Mouse (Mus musculus) CH12.LX (cell line): ENCODE results near the gene Dhx37.

Experiments used
- BHLHE40 ChIP-seq: IDR thresholded peaks from 2 replicates; pipeline ENCODE4 v1.6.1; 2011; ENCODE audit warnings: mild to moderate bottlenecking, low read depth, low read length, improper control_type of control experiment
- CTCF ChIP-seq, 2 experiments: IDR thresholded peaks in 1 of 2; conservative IDR thresholded peaks in 1 of 2; 2 replicates each; pipeline ENCODE4 v1.5.1; 2011 to 2012; ENCODE audit warnings: low read depth in 2 of 2, low read length in 2 of 2, improper control_type of control experiment in 1 of 2, inconsistent platforms in 1 of 2, mild to moderate bottlenecking in 1 of 2, moderate library complexity in 1 of 2
- EP300 ChIP-seq: IDR thresholded peaks from 2 replicates; pipeline ENCODE4 v1.6.1; 2011; ENCODE audit warnings: low read length, improper control_type of control experiment
- MAX ChIP-seq: IDR thresholded peaks from 2 replicates; pipeline ENCODE4 v1.6.1; 2011; ENCODE audit warnings: low read length, improper control_type of control experiment
- MAZ ChIP-seq: IDR thresholded peaks from 2 replicates; pipeline ENCODE4 v1.6.1; 2012; ENCODE audit warnings: low read depth, mild to moderate bottlenecking, inconsistent platforms, low read length, improper control_type of control experiment, moderate library complexity
- MYC ChIP-seq: IDR thresholded peaks from 2 replicates; pipeline ENCODE4 v1.6.1; 2011; ENCODE audit warnings: low read depth, mild to moderate bottlenecking, improper control_type of control experiment, low read length
- NRF1 ChIP-seq: IDR thresholded peaks from 2 replicates; pipeline ENCODE4 v1.6.1; 2014; ENCODE audit warnings: low read depth, mild to moderate bottlenecking, inconsistent platforms, low read length, improper control_type of control experiment, moderate library complexity
- POLR2A ChIP-seq: IDR thresholded peaks from 2 replicates; pipeline ENCODE4 v1.6.1; 2011; ENCODE audit warnings: low read depth, mild to moderate bottlenecking, improper control_type of control experiment, low read length
- RAD21 ChIP-seq: IDR thresholded peaks from 2 replicates; pipeline ENCODE4 v1.6.1; 2011; ENCODE audit warnings: low read depth, mild to moderate bottlenecking, low read length, improper control_type of control experiment, moderate library complexity
- USF1 ChIP-seq: IDR thresholded peaks from 2 replicates; pipeline ENCODE4 v1.6.1; 2014; ENCODE audit warnings: low read depth, mild to moderate bottlenecking, inconsistent platforms, low read length, improper control_type of control experiment

GRCm38 (mm10) chr5:125370950-125371693 lies 62.8 kb downstream of the Dhx37 start:
- TF ChIP-seq NRF1 (no peak), CTCF (conservative IDR thresholded peaks at IDR 0.05 in 1 of 2, IDR thresholded peaks at IDR 0.05 in 1 of 2; ENCODE audit: low read depth in 2 of 2, low read length in 2 of 2) (peak in 1 of 2 experiments; percentile 30; a peak in 2 of 4 replicates), EP300 (no peak), BHLHE40 (no peak), POLR2A (no peak), MYC (no peak), USF1 (no peak), MAX (no peak), MAZ (no peak), RAD21 (no peak)
